ENCODE assay signal across 8 mouse cellular contexts in genomic region chr5:32785313-32785915, GRCm38 (mm10). TPM values are rescaled to one million over a fixed set of nuclear protein-coding genes. Genes with fewer than 3 reads are reported as not detected.
DNase-seq lines count a peak whose midpoint lies in the region; ATAC-seq and TF ChIP-seq lines count a peak whose summit lies in the region.

Pisd (minus strand) TSS chr5:32785646.

- TF ChIP-seq CTCF in Patski (IDR thresholded peaks at IDR 0.05), result peak; percentile 66

- POLR2A ChIA-PET in Patski (lab: Charles Lee), result interaction anchor here (0.9 to 1.4 kb wide), 4 partner anchors 9 to 39 kb away, joined by 3 to 4 read pairs (median 4); no protein-coding TSS in a partner anchor

- H3K4me2 ChIP-seq in hindbrain, embryonic 13.5 days, result peak within 1 kb of the TSS; percentile 68

- peak within 1 kb of the TSS; percentile 90 for H3K27ac ChIP-seq in hindbrain, embryonic 13.5 days

- H3K9me3 ChIP-seq in hindbrain, embryonic 13.5 days, result no peaks in the 10 kb centered on the region

- in situ Hi-C loops in Patski (cut with MboI; ENCODE audit: low pct_unique_long_range_greater_than_20kb), result no loop called here

- peak; percentile 97 for ATAC-seq in Patski
- peak; percentile 100 for ATAC-seq in hindbrain, embryonic 13.5 days (ENCODE audit: low FRiP score)

- CTCF ChIA-PET in Patski (lab: Charles Lee), result interaction anchor here (1.2 kb wide), 1 partner anchor 9 kb away, joined by 6 read pairs; no protein-coding TSS in a partner anchor

- peaks cover 19% of the 10 kb centered on the region; the same call in 1 of the 2 replicates for H3K36me3 ChIP-seq in hindbrain, embryonic 13.5 days

- under 1% methylated on average over 51 of the region's 52 CpGs for WGBS in hindbrain, embryonic 13.5 days

- H3K4me3 ChIP-seq in hindbrain, embryonic 13.5 days, result peak within 1 kb of the TSS; percentile 79

- H3K9ac ChIP-seq in hindbrain, embryonic 13.5 days, result peak within 1 kb of the TSS; percentile 82

- no peaks in the 10 kb centered on the region for H3K27me3 ChIP-seq in Patski
- H3K27me3 ChIP-seq in hindbrain, embryonic 13.5 days, result no peaks in the 10 kb centered on the region

- peak; percentile 53 for DNase-seq in Patski (ENCODE audit: low read depth, low spot score)
- peak; percentile 97 to 98 for DNase-seq in cerebellum, postnatal 14 days
- peak; percentile 92 to 95 for DNase-seq in frontal cortex, postnatal 14 days (ENCODE audit: low spot score in 2 of 2)
- peak; percentile 91 to 93 for DNase-seq in layer of hippocampus, postnatal 25 days (ENCODE audit: extremely low spot score in 1 of 2, low spot score in 1 of 2)
- DNase-seq in lung, postnatal 25 days (ENCODE audit: low spot score), result peak; percentile 95
- DNase-seq in retina, embryonic 14.5 days (ENCODE audit: low spot score), result peak; percentile 93
- DNase-seq in thymus, postnatal 4 days, result peak; percentile 97

- peaks cover 25% of the 10 kb centered on the region for H3K4me1 ChIP-seq in hindbrain, embryonic 13.5 days (replicated peaks)

RNA-seq across cellular contexts. Expression of gene Pisd, which starts in this region (rescaled TPM):
- polyA plus RNA-seq in Patski (2021), result 58.8 TPM
- polyA plus RNA-seq in hindbrain, embryonic 13.5 days (2015; fragmentation: Nextera tagmentation; extraction: Ambion mirVana), result 94.5 and 99.1 TPM in 2 replicates
- 10 to 100 TPM; 64.0 to 64.2 TPM for total RNA-seq in layer of hippocampus, postnatal 25 days (2021)

Comparison
In these comparisons a context has a peak if more than half of its experiments do, and no peak if none do; other contexts are left out.
1. Peak in every context shown above with its lines: DNase-seq, ATAC-seq, H3K4me3 ChIP-seq and H3K27ac ChIP-seq.